Mouse (Mus musculus) adrenal gland, postnatal 25 days (tissue): Measurements from ENCODE around the gene Fam71b. TPM values are rescaled to one million over a fixed set of nuclear protein-coding genes. Genes with fewer than 3 reads are reported as not detected.
A peak's percentile ranks its signal among the peaks of the same experiment; 100 is the strongest.

Experiments
- DNase-seq: peaks from one replicate; pipeline ENCODE4 v3.0.0; 2021; ENCODE audit warnings: mixed read lengths
- long read RNA-seq: library from polyadenylated mRNA; stranded (forward); transcript quantifications from one replicate; pipeline ENCODE4 v2.0.0, GENCODE M21; 2021
- total RNA-seq: library from RNA; stranded (reverse); gene quantifications from 2 replicates; pipeline ENCODE4 v1.2.3, GENCODE M21; 2021

Gene Fam71b
- not detected in 2 replicates for total RNA-seq
- long read RNA-seq = 0 reads

- DNase-seq = no peak
These were observed at the start of gene Fam71b for GRCm38 (mm10) chr11:46396167-46396859. TSS of gene Fam71b (plus strand) at chr11:46396559.

GRCm38 (mm10) chr11:46347756-46348155 is 48.6 kb upstream of the Fam71b start:
- DNase-seq = no peak

GRCm38 (mm10) chr11:46348416-46348815 is 47.9 kb upstream of the Fam71b start:
- no peak for DNase-seq

GRCm38 (mm10) chr11:46349681-46350410 is 46.5 kb upstream of the Fam71b start:
- DNase-seq = no peak

- no peak for DNase-seq
These were observed 38.0 kb upstream of the Fam71b start for GRCm38 (mm10) chr11:46358369-46358768.

- DNase-seq = no peak
These were observed 35.2 kb upstream of the Fam71b start for GRCm38 (mm10) chr11:46360991-46361665.

- DNase-seq = peak; percentile 4
These were observed 34.0 kb upstream of the Fam71b start for GRCm38 (mm10) chr11:46362061-46363022.

- no peak for DNase-seq
These were observed 32.5 kb upstream of the Fam71b start for GRCm38 (mm10) chr11:46363864-46364263.

GRCm38 (mm10) chr11:46365744-46366143 is 30.6 kb upstream of the Fam71b start:
- no peak for DNase-seq

- DNase-seq = no peak
These were observed 30.0 kb upstream of the Fam71b start for GRCm38 (mm10) chr11:46366357-46366756.

GRCm38 (mm10) chr11:46370457-46370856 is 25.9 kb upstream of the Fam71b start:
- DNase-seq = no peak

- no peak for DNase-seq
These were observed 25.1 kb upstream of the Fam71b start for GRCm38 (mm10) chr11:46371250-46371649.

GRCm38 (mm10) chr11:46372331-46372953 is 23.9 kb upstream of the Fam71b start:
- no peak for DNase-seq

- no peak for DNase-seq
These were observed 23.0 kb upstream of the Fam71b start for GRCm38 (mm10) chr11:46373071-46374030.

GRCm38 (mm10) chr11:46375015-46375414 is 21.3 kb upstream of the Fam71b start:
- DNase-seq = no peak

GRCm38 (mm10) chr11:46377316-46377715 is 19.0 kb upstream of the Fam71b start:
- DNase-seq = no peak

- no peak for DNase-seq
These were observed 18.3 kb upstream of the Fam71b start for GRCm38 (mm10) chr11:46377819-46378782.

GRCm38 (mm10) chr11:46380097-46380675 is 16.2 kb upstream of the Fam71b start:
- DNase-seq = no peak

- DNase-seq = no peak
These were observed 13.9 kb upstream of the Fam71b start for GRCm38 (mm10) chr11:46382466-46382865.
